Mouse (Mus musculus) CH12.LX (cell line): Measurements from ENCODE around the gene Minos1. TPM values are rescaled to one million over a fixed set of nuclear protein-coding genes. Genes with fewer than 3 reads are reported as not detected.

Source experiments
- DNase-seq: peaks from one replicate; pipeline ENCODE4 v3.0.0-alpha.2; 2013; ENCODE audit errors: extremely low read depth
- H3K27ac ChIP-seq: 2 replicates; pipeline ENCODE4 v1.5.1; 2012; ENCODE audit warnings: low read depth, mild to moderate bottlenecking, control low read depth, moderate library complexity; ENCODE audit not compliant: insufficient read depth
- H3K27me3 ChIP-seq: replicated peaks from 2 replicates; pipeline ENCODE3; 2012; ENCODE audit warnings: inconsistent platforms
- H3K36me3 ChIP-seq, 2 experiments: replicated peaks in 1 of 2; 2 replicates each; pipeline versions ENCODE3 to v1.6.1; 2012; ENCODE audit warnings: inconsistent platforms in 1 of 2, low read length in 1 of 2, mild to moderate bottlenecking in 1 of 2, mixed read lengths in 1 of 2, moderate library complexity in 1 of 2; ENCODE audit not compliant: control insufficient read depth in 1 of 2, insufficient read depth in 1 of 2
- H3K4me1 ChIP-seq, 2 experiments: 2 replicates each; pipeline ENCODE4 v1.6.1; 2012; ENCODE audit warnings: inconsistent platforms in 1 of 2, moderate library complexity in 1 of 2; ENCODE audit not compliant: insufficient read depth in 2 of 2, control insufficient read depth in 1 of 2
- H3K4me2 ChIP-seq: 2 replicates; pipeline ENCODE4 v1.6.1; 2012; ENCODE audit warnings: low read depth, mild to moderate bottlenecking, control low read depth; ENCODE audit not compliant: poor library complexity, insufficient read depth, severe bottlenecking
- H3K4me3 ChIP-seq, 3 experiments: fragments of 150-350 bp in 1 of 3; sonication (generic) in 1 of 3; replicated peaks in 1 of 3; 2 replicates each; pipeline versions ENCODE3 to v1.5.1; 2011 to 2012; ENCODE audit warnings: low read depth in 2 of 3, low read length in 2 of 3, mild to moderate bottlenecking in 2 of 3, moderate library complexity in 2 of 3, control low read depth in 1 of 3, improper control_type of control experiment in 1 of 3, inconsistent platforms in 1 of 3, mixed read lengths in 1 of 3; ENCODE audit not compliant: poor library complexity in 1 of 3
- H3K79me2 ChIP-seq: replicated peaks from 2 replicates; pipeline ENCODE4 v1.6.1; 2012; ENCODE audit warnings: mild to moderate bottlenecking, moderate library complexity; ENCODE audit not compliant: control insufficient read depth, poor library complexity, insufficient read depth, severe bottlenecking; ENCODE audit errors: extremely low read depth
- H3K9ac ChIP-seq: 2 replicates; pipeline ENCODE4 v1.6.1; 2012; ENCODE audit warnings: low read depth, mild to moderate bottlenecking, control low read depth, moderate library complexity; ENCODE audit not compliant: insufficient read depth
- H3K9me3 ChIP-seq: replicated peaks from 2 replicates; pipeline ENCODE3; 2012; ENCODE audit warnings: low read length, inconsistent platforms, mixed read lengths
- BHLHE40 ChIP-seq: IDR thresholded peaks from 2 replicates; pipeline ENCODE4 v1.6.1; 2011; ENCODE audit warnings: mild to moderate bottlenecking, low read depth, low read length, improper control_type of control experiment
- CHD1 ChIP-seq: IDR thresholded peaks from 2 replicates; pipeline ENCODE4 v1.6.1; 2012; ENCODE audit warnings: low read depth, low read length, improper control_type of control experiment, inconsistent platforms
- CHD2 ChIP-seq: IDR thresholded peaks from 2 replicates; pipeline ENCODE4 v1.6.1; 2011; ENCODE audit warnings: low read length, improper control_type of control experiment
- CTCF ChIP-seq, 2 experiments: IDR thresholded peaks in 1 of 2; conservative IDR thresholded peaks in 1 of 2; 2 replicates each; pipeline ENCODE4 v1.5.1; 2011 to 2012; ENCODE audit warnings: low read depth in 2 of 2, low read length in 2 of 2, improper control_type of control experiment in 1 of 2, inconsistent platforms in 1 of 2, mild to moderate bottlenecking in 1 of 2, moderate library complexity in 1 of 2
- E2F4 ChIP-seq: IDR thresholded peaks from 2 replicates; pipeline ENCODE4 v1.6.1; 2011; ENCODE audit warnings: low read depth, low read length, improper control_type of control experiment; ENCODE audit not compliant: insufficient replicate concordance
- EP300 ChIP-seq: IDR thresholded peaks from 2 replicates; pipeline ENCODE4 v1.6.1; 2011; ENCODE audit warnings: low read length, improper control_type of control experiment
- ETS1 ChIP-seq: conservative IDR thresholded peaks from 2 replicates; pipeline ENCODE4 v1.6.1; 2012; ENCODE audit warnings: low read depth, mild to moderate bottlenecking, inconsistent platforms, low read length, improper control_type of control experiment, moderate library complexity
- GABPA ChIP-seq: IDR thresholded peaks from 2 replicates; pipeline ENCODE4 v1.6.1; 2012; ENCODE audit warnings: low read depth, low read length, improper control_type of control experiment, inconsistent platforms; ENCODE audit not compliant: insufficient replicate concordance
- HCFC1 ChIP-seq: IDR thresholded peaks from 2 replicates; pipeline ENCODE4 v1.6.1; 2012; ENCODE audit warnings: low read depth, mild to moderate bottlenecking, inconsistent platforms, low read length, improper control_type of control experiment
- IRF4 ChIP-seq: IDR thresholded peaks from 2 replicates; pipeline ENCODE4 v1.6.1; 2014; ENCODE audit warnings: low read depth, mild to moderate bottlenecking, inconsistent platforms, low read length, improper control_type of control experiment
- JUND ChIP-seq: conservative IDR thresholded peaks from 2 replicates; pipeline ENCODE4 v1.6.1; 2011; ENCODE audit warnings: low read depth, low read length, improper control_type of control experiment
- KAT2A ChIP-seq: IDR thresholded peaks from 2 replicates; pipeline ENCODE4 v1.6.1; 2012; ENCODE audit warnings: low read length, improper control_type of control experiment, inconsistent platforms; ENCODE audit not compliant: insufficient replicate concordance
- MAFK ChIP-seq: IDR thresholded peaks from 2 replicates; pipeline ENCODE4 v1.6.1; 2011; ENCODE audit warnings: low read length, improper control_type of control experiment; ENCODE audit not compliant: insufficient replicate concordance
- MAZ ChIP-seq: IDR thresholded peaks from 2 replicates; pipeline ENCODE4 v1.6.1; 2012; ENCODE audit warnings: low read depth, mild to moderate bottlenecking, inconsistent platforms, low read length, improper control_type of control experiment, moderate library complexity
- NELFE ChIP-seq: IDR thresholded peaks from 2 replicates; pipeline ENCODE4 v1.6.1; 2011; ENCODE audit warnings: low read depth, low read length, improper control_type of control experiment
- NRF1 ChIP-seq: IDR thresholded peaks from 2 replicates; pipeline ENCODE4 v1.6.1; 2014; ENCODE audit warnings: low read depth, mild to moderate bottlenecking, inconsistent platforms, low read length, improper control_type of control experiment, moderate library complexity
- PAX5 ChIP-seq: IDR thresholded peaks from 2 replicates; pipeline ENCODE4 v1.6.1; 2012; ENCODE audit warnings: low read length, inconsistent platforms, mixed read lengths
- POLR2A ChIP-seq: IDR thresholded peaks from 2 replicates; pipeline ENCODE4 v1.6.1; 2011; ENCODE audit warnings: low read depth, mild to moderate bottlenecking, improper control_type of control experiment, low read length
- POLR2AphosphoS2 ChIP-seq: IDR thresholded peaks from 2 replicates; pipeline ENCODE4 v1.6.1; 2011; ENCODE audit warnings: low read depth, low read length, improper control_type of control experiment
- RAD21 ChIP-seq: IDR thresholded peaks from 2 replicates; pipeline ENCODE4 v1.6.1; 2011; ENCODE audit warnings: low read depth, mild to moderate bottlenecking, low read length, improper control_type of control experiment, moderate library complexity
- RCOR1 ChIP-seq: conservative IDR thresholded peaks from 2 replicates; pipeline ENCODE4 v1.6.1; 2012; ENCODE audit warnings: low read depth, mild to moderate bottlenecking, inconsistent platforms, low read length, improper control_type of control experiment
- SMC3 ChIP-seq: IDR thresholded peaks from 2 replicates; pipeline ENCODE4 v1.6.1; 2011; ENCODE audit warnings: low read depth, low read length, improper control_type of control experiment
- TBP ChIP-seq: conservative IDR thresholded peaks from 2 replicates; pipeline ENCODE4 v1.6.1; 2011; ENCODE audit warnings: low read depth, low read length, improper control_type of control experiment
- TCF12 ChIP-seq: IDR thresholded peaks from 2 replicates; pipeline ENCODE4 v1.6.1; 2014; ENCODE audit warnings: low read depth, mild to moderate bottlenecking, inconsistent platforms, low read length, improper control_type of control experiment
- USF1 ChIP-seq: IDR thresholded peaks from 2 replicates; pipeline ENCODE4 v1.6.1; 2014; ENCODE audit warnings: low read depth, mild to moderate bottlenecking, inconsistent platforms, low read length, improper control_type of control experiment
- USF2 ChIP-seq: conservative IDR thresholded peaks from 2 replicates; pipeline ENCODE4 v1.6.1; 2011; ENCODE audit warnings: low read depth, low read length, improper control_type of control experiment
- ZMIZ1 ChIP-seq: IDR thresholded peaks from 2 replicates; pipeline ENCODE4 v1.6.1; 2012; ENCODE audit warnings: low read depth, mild to moderate bottlenecking, inconsistent platforms, low read length, improper control_type of control experiment
- dilution Hi-C: fragments of 300-500 bp; cut with MboI; formaldehyde crosslinking; loops from 2 replicates; pipeline ENCODE4 v1.14.3; 2020; ENCODE audit warnings: low sequenced_read_pairs; ENCODE audit not compliant: extremely low pct_unique_long_range_greater_than_20kb, extremely low pct_ligation_motif_present
- in situ Hi-C: fragments of 300-500 bp; cut with MboI; formaldehyde crosslinking; loops from 3 replicates; pipeline ENCODE4 v1.14.3; 2019; ENCODE audit warnings: low sequenced_read_pairs, low pct_ligation_motif_present, low pct_unique_long_range_greater_than_20kb, mixed read lengths
- polyA plus RNA-seq: library from polyadenylated mRNA; unstranded; fragments of >175 nt; gene quantifications from 2 replicates; pipeline ENCODE4 v1.2.1, GENCODE M21; 2012; ENCODE audit warnings: low read depth; ENCODE audit not compliant: insufficient read length
- total RNA-seq, 2 experiments: library from RNA; depleted of rRNA; stranded (reverse); fragments of 300-350 nt in 1 of 2; fragments of >200 nt in 1 of 2; gene quantifications; 2 replicates each; pipeline ENCODE4 v1.2.3; 2012 to 2014

Gene Minos1
- total and polyA plus RNA-seq, 3 experiments: 39.2 to 418 (median 151) TPM

DNA sequence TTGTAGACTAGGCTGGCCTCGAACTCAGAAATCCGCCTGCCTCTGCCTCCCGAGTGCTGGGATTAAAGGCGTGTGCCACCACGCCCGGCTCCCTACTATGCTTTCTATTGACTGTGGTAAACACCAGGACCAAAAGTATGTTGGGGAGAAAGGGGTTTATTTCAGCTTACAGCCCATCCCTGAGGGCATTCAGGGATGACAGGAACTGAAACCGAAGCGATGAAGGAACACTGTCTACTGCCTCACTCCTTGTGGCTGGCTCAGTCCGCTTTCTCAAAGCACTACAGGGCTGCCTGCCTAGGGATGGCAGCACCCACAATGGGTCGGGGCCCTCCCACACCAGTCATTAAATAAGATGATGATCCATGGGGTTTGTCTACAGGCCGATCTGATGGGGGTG is 47.5 kb upstream of the Minos1 start:
- H3K27ac ChIP-seq: no peak overlapping the region
- no peaks in the 10 kb centered on the region for H3K79me2 ChIP-seq
- in situ Hi-C loops: no loop called here
- no peaks in the 10 kb centered on the region for H3K4me1 ChIP-seq
- dilution Hi-C loops: no loop called here
- H3K27me3 ChIP-seq: no peaks in the 10 kb centered on the region
- H3K9me3 ChIP-seq: peaks cover 14% of the 10 kb centered on the region
- H3K4me3 ChIP-seq: no peak overlapping the region
- no peak for TF ChIP-seq MAFK
- TF ChIP-seq ETS1: no peak
- no peak for TF ChIP-seq TBP
- no peak for TF ChIP-seq POLR2A
- no peak for TF ChIP-seq USF1
- TF ChIP-seq BHLHE40: no peak
- TF ChIP-seq RCOR1: no peak
- no peak for TF ChIP-seq NELFE
- no peak for TF ChIP-seq HCFC1
- no peak for TF ChIP-seq JUND
- no peak for TF ChIP-seq KAT2A
- TF ChIP-seq TCF12: no peak
- TF ChIP-seq NRF1: no peak
- TF ChIP-seq CHD1: no peak
- no peak for TF ChIP-seq POLR2AphosphoS2
- TF ChIP-seq E2F4: no peak
- no peak for TF ChIP-seq ZMIZ1
- TF ChIP-seq PAX5: no peak
- no peak for TF ChIP-seq USF2
- TF ChIP-seq EP300: no peak
- H3K4me2 ChIP-seq: no peak overlapping the region
- H3K9ac ChIP-seq: no peak overlapping the region
- H3K36me3 ChIP-seq: no peaks in the 10 kb centered on the region
- no peak for DNase-seq

DNA sequence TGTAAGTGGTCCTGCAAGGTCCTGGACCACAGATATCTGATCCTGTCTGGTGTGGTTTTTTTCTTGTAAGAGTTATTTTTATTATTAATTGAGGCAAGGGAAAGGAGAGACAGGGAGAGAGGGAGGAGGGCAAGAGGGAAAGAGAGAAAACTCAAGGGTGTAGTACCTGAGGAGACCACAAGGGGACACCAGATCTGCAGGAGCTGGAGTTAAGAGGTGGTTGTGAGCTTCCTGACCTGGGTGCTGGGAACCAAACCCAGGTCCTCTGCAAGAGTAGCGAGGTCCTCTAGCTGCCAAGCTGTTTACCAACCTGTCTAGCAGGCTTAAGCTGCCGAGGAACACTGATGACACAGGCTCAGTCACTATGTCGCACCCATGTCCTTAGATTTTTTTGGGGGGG is 47.0 kb upstream of the Minos1 start:
- DNase-seq: no peak
- Histone ChIP-seq H3K27ac (no peak overlapping the region), H3K9me3 (peaks cover 14% of the 10 kb centered on the region), H3K79me2 (no peaks in the 10 kb centered on the region), H3K4me1 (no peaks in the 10 kb centered on the region), H3K4me3 (no peak overlapping the region), H3K27me3 (no peaks in the 10 kb centered on the region), H3K4me2 (no peak overlapping the region), H3K9ac (no peak overlapping the region), H3K36me3 (no peaks in the 10 kb centered on the region)
- in situ Hi-C loops (no loop called here), dilution Hi-C loops (no loop called here)
- TF ChIP-seq CHD2 (no peak), MAZ (no peak), SMC3 (peak; percentile 24; the same call in 1 of the 2 replicates), GABPA (no peak), RAD21 (peak; percentile 19), IRF4 (no peak), E2F4 (no peak), CTCF (conservative IDR thresholded peaks at IDR 0.05 in 1 of 2, IDR thresholded peaks at IDR 0.05 in 1 of 2; ENCODE audit: low read depth in 2 of 2, low read length in 2 of 2) (peak; percentile 42 to 62)
